Mouse (Mus musculus) erythroblast, adult 5-6 weeks (primary cell): ENCODE measurements around the gene Mllt6. TPM values are rescaled to one million over a fixed set of nuclear protein-coding genes. Genes with fewer than 3 reads are reported as not detected.
"Not testable (repeated sequence)": the region's sequence is repeated elsewhere in the genome, so short reads cannot be mapped to it uniquely, and the experiment has no call there.

Experiments
- ATAC-seq: replicated peaks from 2 replicates; pipeline ENCODE4 v1.8.0; 2016; ENCODE audit warnings: moderate number of reproducible peaks, mild to moderate bottlenecking, moderate TSS enrichment, inconsistent platforms; ENCODE audit not compliant: poor library complexity, low FRiP score, severe bottlenecking
- total RNA-seq, 2 experiments: library from RNA; stranded (forward) in 1 of 2; stranded (reverse) in 1 of 2; fragments of 150-400 nt in 1 of 2; fragments of 200-764, 138-1000 nt in 1 of 2; gene quantifications; 2 replicates each; pipeline versions ENCODE4 v1.2.3 to v1.2.4; 2015 to 2017; ENCODE audit warnings: low replicate concordance in 2 of 2

Gene Mllt6
- total RNA-seq, 2 experiments from 2014 or later = 1.2 to 3.9 TPM

GRCm38 (mm10) chr11:97710067-97710466 lies 46.9 kb downstream of the Mllt6 start:
- ATAC-seq = not testable (repeated sequence)

DNA sequence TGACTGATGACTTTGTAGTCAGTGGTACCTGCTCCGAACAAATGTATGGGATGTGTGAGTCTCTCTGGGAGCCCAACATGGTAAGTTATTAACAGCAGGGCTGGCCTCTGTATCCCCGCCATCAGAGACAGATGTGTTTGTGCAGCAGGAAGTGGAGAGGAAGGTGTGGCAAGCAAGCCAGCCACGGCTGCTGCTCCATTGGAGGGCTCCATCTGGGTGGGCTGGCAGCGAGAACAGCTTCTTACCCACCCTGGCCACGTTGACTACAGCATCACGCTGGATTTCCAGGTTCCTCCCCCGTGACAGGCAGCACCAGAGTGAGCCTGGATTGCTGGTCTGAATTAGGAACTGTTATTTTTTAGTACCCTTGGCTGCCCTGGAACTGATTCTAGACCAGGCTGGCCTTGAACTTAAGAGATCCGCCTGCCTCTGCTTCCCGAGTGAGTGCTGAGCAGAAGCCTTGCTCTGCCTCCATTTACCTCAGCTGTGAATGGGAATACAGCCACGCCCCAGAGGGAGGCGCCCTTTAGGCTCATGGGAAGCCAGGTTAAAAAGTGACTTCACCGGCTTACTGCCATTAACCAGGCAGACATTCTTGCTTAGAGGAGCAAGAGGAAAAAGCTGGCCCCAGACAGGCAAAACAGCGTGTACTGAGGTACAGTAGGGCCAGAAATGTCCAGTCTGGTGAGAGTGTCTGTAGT lies 48.1 kb downstream of the Mllt6 start:
- peak; percentile 36; the same call in 1 of the 2 replicates for ATAC-seq

DNA sequence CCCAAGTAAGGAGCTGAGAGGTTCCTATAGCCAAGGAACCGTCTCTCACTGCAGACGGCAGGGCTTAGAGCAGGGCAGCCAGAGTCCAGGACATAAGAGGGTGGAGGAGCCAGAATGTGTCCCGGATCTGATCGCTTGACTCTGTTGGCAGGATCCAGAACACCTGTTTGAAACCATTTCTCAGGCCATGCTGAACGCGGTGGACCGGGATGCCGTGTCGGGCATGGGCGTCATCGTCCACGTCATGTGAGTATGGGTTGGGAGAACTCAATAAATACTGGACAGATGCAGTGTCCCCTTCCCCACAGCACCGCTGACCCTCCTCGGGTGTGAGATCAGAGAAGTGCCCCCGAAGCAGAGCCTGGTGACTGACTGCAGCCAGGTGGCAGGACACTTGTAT lies 49.1 kb downstream of the Mllt6 start:
- no peak for ATAC-seq

DNA sequence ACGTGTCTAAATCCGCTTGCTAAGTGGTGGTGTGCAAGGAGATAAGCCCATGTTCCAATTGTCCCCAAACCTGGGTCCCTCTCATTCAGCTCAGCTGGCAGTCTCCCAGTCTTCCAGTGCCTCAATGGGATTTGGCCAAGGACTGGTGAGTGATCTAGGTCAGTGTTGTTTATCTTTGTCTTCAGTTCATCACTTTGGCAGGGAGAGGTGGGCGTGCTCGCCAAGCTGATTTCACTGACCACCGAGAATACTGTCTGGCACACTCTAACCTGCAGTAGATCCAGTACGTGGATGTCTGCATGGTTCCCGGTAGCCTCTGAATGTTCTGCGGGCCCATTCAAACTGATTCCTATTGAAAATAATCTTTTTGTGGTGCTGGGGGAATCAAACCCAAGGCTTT lies 50.7 kb downstream of the Mllt6 start:
- ATAC-seq = no peak

- no peak for ATAC-seq
Observed at GRCm38 (mm10) chr11:97714356-97714755, 51.1 kb downstream of the Mllt6 start.

DNA sequence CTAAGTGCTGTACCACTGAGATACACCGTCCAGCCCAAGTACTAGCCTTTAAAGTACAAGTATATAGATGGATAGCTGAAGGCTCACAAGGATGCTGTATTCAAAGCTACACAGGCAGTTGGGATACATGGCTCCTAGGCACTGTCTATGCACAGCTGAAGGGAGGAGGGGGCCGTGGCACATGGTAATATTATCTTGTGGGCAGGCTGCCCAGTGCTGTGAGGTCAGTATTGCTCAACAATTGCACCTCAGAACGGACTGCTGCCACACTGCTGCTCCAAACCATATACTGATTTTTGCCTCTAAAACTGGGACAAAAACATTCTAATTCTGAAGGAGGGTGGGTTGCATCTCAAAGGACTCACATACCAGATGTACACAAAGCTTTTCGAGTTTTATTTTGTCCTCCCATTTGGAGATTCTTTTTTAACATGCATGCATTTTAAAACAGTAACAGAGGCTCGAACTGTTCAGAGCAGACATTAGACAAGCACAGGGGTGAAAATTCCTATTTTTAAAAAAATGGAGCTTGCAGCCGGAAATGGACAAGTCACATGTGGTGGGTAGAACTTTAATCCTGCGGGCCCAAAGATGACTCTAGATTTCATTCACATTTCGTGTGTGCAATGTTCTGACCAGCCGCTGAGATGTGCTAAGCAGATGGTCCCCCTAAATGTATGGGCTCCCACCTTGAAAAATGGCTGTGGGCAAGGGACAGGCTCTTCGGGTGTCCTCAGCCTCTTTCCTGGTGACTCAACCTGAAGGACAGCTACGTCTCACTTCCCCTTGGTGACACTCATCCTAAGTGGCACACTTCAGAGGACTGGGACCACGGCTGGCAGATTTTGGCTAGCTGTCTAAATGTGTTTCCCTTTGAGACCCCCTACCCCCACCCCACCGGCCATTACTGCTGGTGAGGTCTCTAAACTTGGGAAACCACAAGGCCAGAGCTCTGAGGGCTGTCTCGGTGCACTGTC lies 51.9 kb downstream of the Mllt6 start:
- ATAC-seq = no peak

GRCm38 (mm10) chr11:97716021-97716420 lies 52.8 kb downstream of the Mllt6 start:
- ATAC-seq = no peak

DNA sequence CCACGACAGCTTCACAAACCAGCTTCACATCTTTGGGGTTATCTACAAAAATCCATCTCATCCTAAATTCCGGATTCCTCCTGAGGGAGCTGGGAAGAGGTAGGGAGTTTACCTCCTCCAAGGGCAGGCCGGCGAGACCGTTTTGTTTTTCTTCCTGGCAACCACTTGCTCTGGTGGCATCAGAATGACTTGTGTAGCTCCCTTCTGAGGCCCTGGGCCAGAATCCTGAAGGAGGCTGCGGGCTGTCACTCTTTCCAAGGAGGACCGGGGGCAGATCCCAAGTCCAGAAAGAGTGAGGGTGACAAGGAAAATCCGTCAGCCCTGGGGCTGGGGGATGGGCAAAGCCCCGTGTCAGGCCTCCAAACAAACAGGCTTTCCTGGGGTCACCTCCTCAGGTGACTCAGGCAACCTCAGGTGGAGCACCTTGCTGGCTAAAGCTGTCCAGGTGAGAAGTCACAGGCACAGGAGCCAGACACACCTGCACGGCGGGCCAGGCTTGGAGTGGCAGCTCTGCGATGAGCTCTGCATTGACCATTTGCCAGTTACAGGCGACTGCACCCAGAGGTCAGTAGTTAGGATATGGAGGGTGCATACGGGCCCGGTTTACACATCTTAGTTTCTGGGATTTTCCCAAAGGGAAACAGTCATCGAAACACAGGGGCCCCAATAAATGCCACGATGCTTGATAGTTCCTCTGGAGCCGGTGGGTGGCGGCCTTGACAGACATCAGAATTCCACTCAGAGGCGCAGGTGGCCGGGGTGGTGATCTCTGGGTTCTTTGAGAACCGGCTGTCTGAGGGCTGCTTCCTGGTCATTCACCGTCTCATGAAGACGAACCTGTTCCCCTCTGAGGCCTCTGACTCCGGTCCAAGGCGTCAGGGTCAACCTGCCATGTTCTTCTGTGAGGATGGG lies 54.4 kb downstream of the Mllt6 start:
- ATAC-seq = no peak

DNA sequence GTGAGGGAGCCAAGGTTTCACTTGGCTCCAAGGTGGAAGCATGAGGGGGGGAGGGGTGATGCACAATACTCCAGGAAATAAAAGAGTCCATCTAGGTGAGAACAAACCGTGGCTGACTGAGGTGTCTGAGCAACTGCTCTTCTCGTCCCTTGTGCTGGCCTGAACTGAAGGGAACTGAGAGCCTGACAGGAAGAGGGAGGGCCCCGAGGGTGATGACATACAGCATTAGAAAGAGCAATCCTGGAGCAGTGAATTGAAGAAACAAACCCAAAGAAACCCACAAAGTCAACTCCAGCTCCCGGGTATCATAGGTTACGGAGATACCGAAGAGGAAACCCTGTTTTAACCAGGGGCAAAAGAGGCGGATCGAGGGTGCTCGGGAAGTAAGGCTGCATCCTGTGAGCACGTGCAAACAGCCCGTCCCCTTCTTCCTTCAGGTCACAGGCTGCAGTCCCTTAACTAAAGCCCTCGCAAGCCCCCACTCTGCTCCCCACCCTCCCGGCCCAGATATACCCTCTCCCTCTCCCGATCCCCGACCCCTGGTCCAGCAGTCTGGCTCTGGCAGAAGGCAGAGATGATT lies 55.2 kb downstream of the Mllt6 start:
- no peak for ATAC-seq

GRCm38 (mm10) chr11:97719041-97719440 lies 55.8 kb downstream of the Mllt6 start:
- no peak for ATAC-seq

DNA sequence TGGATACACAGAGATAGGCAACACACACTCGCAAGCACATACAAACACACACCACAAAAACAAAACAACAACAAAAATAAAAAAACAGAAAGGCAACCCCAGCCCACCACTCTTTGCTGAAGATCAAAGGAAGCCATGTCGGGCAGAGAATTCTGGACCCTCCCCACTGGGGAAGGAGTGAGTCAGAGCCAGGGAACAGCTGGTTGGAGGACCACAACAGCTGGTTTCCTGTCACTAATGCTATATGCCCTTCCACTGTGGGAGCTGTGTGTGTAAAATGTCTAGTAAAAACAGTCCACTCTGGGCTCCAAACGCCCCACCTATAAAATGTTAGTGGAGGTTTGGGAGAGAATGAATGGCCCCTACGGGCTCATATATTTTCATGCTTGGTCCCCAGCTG lies 58.1 kb downstream of the Mllt6 start:
- no peak for ATAC-seq

DNA sequence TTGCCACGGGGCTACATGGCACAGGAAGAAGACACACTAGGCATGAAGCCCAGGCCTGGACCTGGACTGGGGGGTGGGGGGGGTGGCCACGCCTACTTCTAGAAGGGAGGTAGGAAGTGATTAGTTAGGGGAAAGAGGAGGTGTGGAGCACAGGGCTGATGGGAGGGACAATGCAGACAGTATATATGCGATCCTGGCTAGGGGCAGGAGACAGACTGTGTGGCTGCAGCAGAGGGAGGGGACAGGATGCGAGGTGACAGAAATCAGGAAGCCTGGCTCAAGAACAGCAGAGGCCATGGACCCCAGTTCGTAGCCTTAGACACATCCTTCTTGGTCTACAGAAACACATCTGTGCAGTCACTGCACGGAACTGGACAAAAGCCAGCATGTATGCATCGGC lies 60.5 kb downstream of the Mllt6 start:
- no peak for ATAC-seq

DNA sequence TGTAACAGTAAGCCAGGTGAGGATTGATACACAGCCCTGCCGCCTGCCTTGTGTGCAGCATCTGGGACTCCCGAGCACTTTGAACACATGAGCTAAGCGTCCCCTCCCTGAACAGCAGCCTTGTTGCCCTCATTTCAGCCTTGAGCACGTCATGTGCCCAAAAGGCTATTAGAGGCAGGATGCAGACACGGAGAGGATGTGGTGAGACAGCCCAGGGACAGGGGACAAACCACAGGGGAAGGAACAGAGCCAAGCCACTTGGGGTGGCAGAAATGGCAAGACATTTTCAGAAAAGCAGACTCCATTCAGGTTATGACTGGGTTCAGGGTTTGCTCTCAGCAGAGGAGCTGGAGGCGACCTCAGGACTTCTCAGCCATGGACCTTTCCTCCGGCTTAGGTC lies 65.1 kb downstream of the Mllt6 start:
- ATAC-seq = no peak

GRCm38 (mm10) chr11:97728730-97729129 lies 65.5 kb downstream of the Mllt6 start:
- ATAC-seq = no peak

DNA sequence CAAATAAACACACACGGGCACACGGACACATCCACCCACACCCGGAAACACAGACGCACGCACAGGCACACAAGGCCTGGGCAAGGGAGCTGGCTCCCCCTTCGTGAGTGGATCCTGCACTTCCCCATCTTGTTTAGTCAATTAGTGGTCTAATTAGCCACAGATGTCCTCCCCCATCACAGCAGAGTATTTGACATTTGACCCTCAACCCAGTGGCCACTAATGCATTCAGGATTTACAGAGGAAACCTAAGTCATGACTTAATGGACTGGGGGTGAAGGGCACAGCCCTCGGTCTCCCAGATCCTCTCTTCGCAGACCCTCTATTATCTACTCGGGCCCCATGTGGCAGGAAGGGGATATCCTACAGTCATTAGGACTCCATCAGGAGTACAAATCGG lies 70.5 kb downstream of the Mllt6 start:
- no peak for ATAC-seq

DNA sequence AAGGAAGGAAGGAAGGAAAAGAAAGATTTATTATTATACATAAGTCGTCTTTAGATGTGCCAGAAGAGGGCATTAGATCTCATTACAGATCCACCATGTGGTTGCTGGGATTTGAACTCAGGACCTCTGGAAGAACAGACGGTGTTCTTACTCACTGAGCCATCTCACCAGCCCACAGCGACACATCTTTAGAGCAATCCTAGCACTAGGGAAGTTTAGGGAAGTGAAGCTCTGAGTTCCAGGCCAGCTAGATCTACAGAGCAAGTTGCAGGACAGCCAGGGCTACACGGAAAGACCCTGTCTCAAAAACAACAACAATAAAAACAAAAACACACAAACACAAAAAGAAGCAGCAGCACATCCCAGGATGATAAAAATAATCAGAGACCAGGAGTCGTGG lies 71.6 kb downstream of the Mllt6 start:
- ATAC-seq = not testable (repeated sequence)
